Comparison of ENCODE assay signal across 25 mouse cellular contexts in genomic region chr16:73082420-73082819, GRCm38 (mm10).
DNase-seq lines count a peak whose midpoint lies in the region; ATAC-seq and TF ChIP-seq lines count a peak whose summit lies in the region.
"Had no signal": no experiment of that assay in that cellular context is flagged by ENCODE, and none has a peak within 500 bp of the region (broad histone marks: within the 10 kb centered on the region; RNA-seq: fewer than 3 reads in every experiment).

No protein-coding gene starts in this region.

- ATAC-seq in forebrain, embryonic 13.5 days = 0 out of 2 replicates have a peak, but pooled peaks have one; percentile 19
- no peak for ATAC-seq in forebrain, embryonic 12.5 days (ENCODE audit: low FRiP score)
- ATAC-seq in forebrain, embryonic 15.5 days (replicated peaks) = 0 out of 2 replicates have a peak, but pooled peaks have one; percentile 35
- ATAC-seq in forebrain, embryonic 11.5 days (replicated peaks; ENCODE audit: low FRiP score) = no peak
- ATAC-seq: activated CD4-positive, CD25-positive, alpha-beta regulatory T cell, adult 4 months; CD4-positive, CD25-positive, alpha-beta regulatory T cell, adult 4 months; Patski had no signal

- TF ChIP-seq CTCF in brain, embryonic 14.5 days (IDR thresholded peaks at IDR 0.05; ENCODE audit: borderline replicate concordance, extremely low read depth, insufficient read depth, insufficient read length) = no peak

- no peak overlapping the region for H3K4me3 ChIP-seq in forebrain, embryonic 13.5 days
- H3K4me3 ChIP-seq in forebrain, embryonic 12.5 days (replicated peaks) = no peak overlapping the region
- no peak overlapping the region for H3K4me3 ChIP-seq in forebrain, embryonic 15.5 days
- no peak overlapping the region for H3K4me3 ChIP-seq in forebrain, embryonic 11.5 days (ENCODE audit: low read depth, low read length)
- H3K4me3 ChIP-seq: embryonic facial prominence, embryonic 13.5 days; embryonic facial prominence, embryonic 15.5 days; erythroblast, embryonic 14.5 days had no signal

- no peaks in the 10 kb centered on the region for H3K27me3 ChIP-seq in forebrain, embryonic 13.5 days
- H3K27me3 ChIP-seq in forebrain, embryonic 12.5 days = no peaks in the 10 kb centered on the region
- H3K27me3 ChIP-seq in forebrain, embryonic 15.5 days = no peaks in the 10 kb centered on the region
- no peaks in the 10 kb centered on the region for H3K27me3 ChIP-seq in forebrain, embryonic 11.5 days (ENCODE audit: control insufficient read depth, insufficient read depth, low read length)
- H3K27me3 ChIP-seq: CH12.LX; embryonic facial prominence, embryonic 13.5 days; embryonic facial prominence, embryonic 15.5 days; Patski had no signal

- TF ChIP-seq POLR2A in brain, embryonic 14.5 days (IDR thresholded peaks at IDR 0.05; ENCODE audit: borderline replicate concordance, extremely low read depth, insufficient read depth, insufficient read length, poor library complexity, severe bottlenecking) = no peak

- WGBS in forebrain, embryonic 13.5 days = 52% methylated on average over 4 of the region's 4 CpGs
- WGBS in forebrain, embryonic 12.5 days = 67% methylated on average over 4 of the region's 4 CpGs
- WGBS in forebrain, embryonic 15.5 days = 52% methylated on average over 4 of the region's 4 CpGs
- 74% methylated on average over 4 of the region's 4 CpGs for WGBS in forebrain, embryonic 11.5 days

- H3K9me3 ChIP-seq in forebrain, embryonic 13.5 days (replicated peaks) = no peaks in the 10 kb centered on the region
- H3K9me3 ChIP-seq in forebrain, embryonic 12.5 days = no peaks in the 10 kb centered on the region
- H3K9me3 ChIP-seq in forebrain, embryonic 15.5 days = no peaks in the 10 kb centered on the region
- no peaks in the 10 kb centered on the region for H3K9me3 ChIP-seq in forebrain, embryonic 11.5 days (ENCODE audit: control insufficient read depth, low read length)
- H3K9me3 ChIP-seq: embryonic facial prominence, embryonic 13.5 days; embryonic facial prominence, embryonic 15.5 days had no signal

- H3K36me3 ChIP-seq in forebrain, embryonic 13.5 days (ENCODE audit: poor library complexity, severe bottlenecking) = no peaks in the 10 kb centered on the region
- no peaks in the 10 kb centered on the region for H3K36me3 ChIP-seq in forebrain, embryonic 12.5 days (replicated peaks)
- no peaks in the 10 kb centered on the region for H3K36me3 ChIP-seq in forebrain, embryonic 15.5 days
- no peaks in the 10 kb centered on the region for H3K36me3 ChIP-seq in forebrain, embryonic 11.5 days (ENCODE audit: control insufficient read depth, insufficient read depth, low read length)
- H3K36me3 ChIP-seq: embryonic facial prominence, embryonic 13.5 days; embryonic facial prominence, embryonic 15.5 days; G1E had no signal

- no peak overlapping the region for H3K9ac ChIP-seq in forebrain, embryonic 13.5 days
- no peak overlapping the region for H3K9ac ChIP-seq in forebrain, embryonic 12.5 days
- H3K9ac ChIP-seq in forebrain, embryonic 15.5 days (replicated peaks) = no peak overlapping the region
- H3K9ac ChIP-seq in forebrain, embryonic 11.5 days (ENCODE audit: low read length) = no peak overlapping the region
- H3K9ac ChIP-seq: embryonic facial prominence, embryonic 13.5 days; embryonic facial prominence, embryonic 15.5 days had no signal

- H3K4me1 ChIP-seq in forebrain, embryonic 13.5 days = no peaks in the 10 kb centered on the region
- peaks cover 3% of the 10 kb centered on the region; the same call in 1 of the 2 replicates for H3K4me1 ChIP-seq in forebrain, embryonic 12.5 days
- no peaks in the 10 kb centered on the region for H3K4me1 ChIP-seq in forebrain, embryonic 15.5 days
- no peaks in the 10 kb centered on the region for H3K4me1 ChIP-seq in forebrain, embryonic 11.5 days (replicated peaks; ENCODE audit: control insufficient read depth, insufficient read depth, low read length)
- H3K4me1 ChIP-seq: embryonic facial prominence, embryonic 13.5 days; embryonic facial prominence, embryonic 15.5 days had no signal

- DNase-seq in forebrain, embryonic 11.5 days (ENCODE audit: low spot score) = no peak
- peak; percentile 69 for DNase-seq in brain, embryonic 14.5 days (ENCODE audit: low read depth)
- DNase-seq in right cerebral cortex, postnatal 14 days = no peak
- DNase-seq: adrenal gland, adult 8-10 months; adrenal gland, postnatal 14 days; adrenal gland, postnatal 36 days; B cell, adult 2 months; cerebellum, adult 11 months; cerebellum, adult 18-20 months; cerebellum, adult 8-10 months; cerebellum, adult 9-11 months; cerebellum, postnatal 14 days; cerebellum, postnatal 36 days; embryo, embryonic 11 days had no signal

- no peak overlapping the region for H3K4me2 ChIP-seq in forebrain, embryonic 13.5 days
- H3K4me2 ChIP-seq in forebrain, embryonic 12.5 days = no peak overlapping the region
- no peak overlapping the region for H3K4me2 ChIP-seq in forebrain, embryonic 15.5 days (replicated peaks)
- H3K4me2 ChIP-seq in forebrain, embryonic 11.5 days (ENCODE audit: low read depth, low read length, severe bottlenecking) = no peak overlapping the region
- H3K4me2 ChIP-seq: embryonic facial prominence, embryonic 13.5 days; embryonic facial prominence, embryonic 15.5 days had no signal

- H3K27ac ChIP-seq in forebrain, embryonic 13.5 days = no peak overlapping the region
- no peak overlapping the region for H3K27ac ChIP-seq in forebrain, embryonic 12.5 days
- no peak overlapping the region for H3K27ac ChIP-seq in forebrain, embryonic 15.5 days (replicated peaks)
- no peak overlapping the region for H3K27ac ChIP-seq in forebrain, embryonic 11.5 days (ENCODE audit: low read depth, low read length)
- H3K27ac ChIP-seq: embryonic facial prominence, embryonic 13.5 days; embryonic facial prominence, embryonic 15.5 days had no signal

Comparison
In these comparisons a context has a peak if more than half of its experiments do, and no peak if none do; other contexts are left out.
1. ATAC-seq: peak in forebrain, embryonic 13.5 days (single experiment) and forebrain, embryonic 15.5 days (single experiment); none in forebrain, embryonic 12.5 days (single experiment) and forebrain, embryonic 11.5 days (single experiment).